Mouse (Mus musculus) left cerebral cortex, adult 8-10 months (tissue): ENCODE data around the gene Hist2h3b. TPM values are rescaled to one million over a fixed set of nuclear protein-coding genes. Genes with fewer than 3 reads are reported as not detected.
"Not testable (repeated sequence)": the region's sequence is repeated elsewhere in the genome, so short reads cannot be mapped to it uniquely, and the experiment has no call there.

Experiments used
- DNase-seq, 2 experiments: peaks; one replicate each; pipeline ENCODE4 v3.0.0; 2022; ENCODE audit warnings: low spot score in 2 of 2
- total RNA-seq, 4 experiments: library from RNA; stranded (reverse); gene quantifications; 2 replicates each; pipeline ENCODE4 v1.2.4; 2022

Gene Hist2h3b
- total RNA-seq, 4 experiments from 2014 or later = 45.5 to 68.8 (median 61.8) TPM

DNA sequence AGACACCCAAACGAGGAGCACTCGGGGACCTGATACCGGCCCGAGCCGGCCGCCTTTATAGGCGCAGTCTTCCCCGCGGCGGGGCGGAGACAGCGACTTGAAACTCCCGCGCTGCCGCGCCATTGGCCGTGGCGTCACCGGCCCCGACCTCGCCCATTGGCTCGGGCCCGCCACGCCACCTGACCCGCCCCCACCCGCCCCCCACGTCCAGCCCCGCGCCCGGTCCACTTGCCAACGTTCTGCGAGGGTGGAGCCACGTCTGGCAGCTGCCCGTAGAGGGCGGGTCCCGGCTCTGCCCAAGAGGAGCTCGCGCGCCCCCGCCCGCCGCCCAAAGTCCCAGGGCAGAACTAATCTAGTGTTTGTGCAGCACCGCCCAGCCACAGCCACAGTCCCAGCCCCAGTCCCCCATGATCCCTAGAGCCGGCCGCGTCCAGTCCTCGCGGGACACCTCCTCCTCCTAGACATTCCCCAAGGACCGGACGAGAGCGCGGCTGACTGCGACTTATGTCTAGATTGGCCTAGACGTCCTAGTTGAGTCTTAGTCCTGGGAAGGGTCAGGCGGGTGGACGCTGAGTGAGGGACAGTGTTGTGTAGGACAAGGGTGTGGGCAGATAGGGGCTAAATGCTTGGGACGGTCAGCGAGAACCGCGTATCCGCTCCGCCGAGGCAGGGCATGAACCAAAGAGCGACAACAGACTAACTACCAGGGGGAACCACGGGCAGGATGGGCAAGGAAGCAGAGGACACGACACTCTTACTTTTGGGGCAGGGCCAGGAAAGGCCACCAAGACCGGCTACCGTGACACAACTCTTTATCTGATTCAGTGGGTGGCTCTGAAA, 29.3 kb upstream of the Hist2h3b start, which contains the start of gene Hist2h3c2:
Hist2h3c2 (minus strand) TSS at position 174 of the 840 bp plus-strand sequence.
- not testable (repeated sequence) for DNase-seq

DNA sequence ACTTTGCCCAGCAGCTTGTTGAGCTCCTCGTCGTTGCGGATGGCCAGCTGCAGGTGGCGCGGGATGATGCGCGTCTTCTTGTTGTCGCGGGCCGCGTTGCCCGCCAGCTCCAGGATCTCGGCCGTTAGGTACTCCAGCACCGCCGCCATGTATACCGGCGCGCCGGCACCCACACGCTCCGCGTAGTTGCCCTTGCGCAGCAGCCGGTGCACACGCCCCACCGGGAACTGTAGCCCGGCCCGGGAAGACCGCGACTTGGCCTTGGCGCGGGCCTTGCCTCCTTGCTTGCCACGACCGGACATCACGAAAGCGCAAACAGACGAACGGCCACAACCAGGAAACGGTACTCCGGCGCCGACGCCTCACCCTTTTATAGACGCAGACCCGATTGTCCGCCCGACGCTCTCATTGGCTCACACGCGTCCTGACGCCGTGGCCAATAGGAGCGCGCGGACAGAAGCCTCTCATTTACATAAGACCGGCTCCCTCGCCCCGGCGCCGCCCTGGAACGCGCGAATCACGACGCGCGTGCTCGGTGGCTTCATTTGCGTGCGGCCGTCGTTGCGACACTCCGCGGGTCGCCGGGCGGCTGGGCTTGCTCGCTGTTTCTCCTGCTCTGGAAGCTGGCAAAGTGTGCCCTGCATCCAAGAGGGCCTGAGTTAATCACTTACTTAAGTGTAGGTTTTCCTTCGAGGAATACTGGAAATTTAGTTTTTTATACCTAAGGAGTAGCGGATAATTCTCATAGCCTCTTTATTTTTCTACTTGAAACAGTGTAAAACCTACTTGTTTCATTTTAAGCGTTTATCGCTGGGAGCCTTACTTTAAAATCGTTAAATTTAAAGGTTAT, 28.3 kb upstream of the Hist2h3b start, which contains the start of gene Hist2h2aa2:
Hist2h2aa2 (minus strand) TSS at position 328 of the 850 bp plus-strand sequence.
- DNase-seq = peak; percentile 92 to 100

DNA sequence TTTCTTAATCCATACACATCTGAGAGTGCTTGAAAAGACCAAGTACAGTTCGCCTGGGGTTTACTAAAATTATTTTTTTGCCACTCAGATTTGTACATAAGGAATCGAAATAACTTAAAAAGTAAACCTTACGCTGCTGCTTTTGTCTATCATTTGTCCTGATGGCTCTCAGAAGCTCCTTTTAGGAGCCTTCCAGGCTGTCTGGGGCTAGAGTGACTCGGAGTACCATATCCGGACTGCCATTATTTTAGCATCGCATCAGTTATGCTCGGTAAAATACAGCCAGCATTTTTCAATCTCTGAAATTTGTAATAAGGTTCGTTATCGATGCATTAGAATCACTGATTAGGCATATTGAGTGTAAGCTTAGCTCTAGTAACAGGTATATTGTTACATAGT, 27.7 kb upstream of the Hist2h3b start:
- DNase-seq = no peak

DNA sequence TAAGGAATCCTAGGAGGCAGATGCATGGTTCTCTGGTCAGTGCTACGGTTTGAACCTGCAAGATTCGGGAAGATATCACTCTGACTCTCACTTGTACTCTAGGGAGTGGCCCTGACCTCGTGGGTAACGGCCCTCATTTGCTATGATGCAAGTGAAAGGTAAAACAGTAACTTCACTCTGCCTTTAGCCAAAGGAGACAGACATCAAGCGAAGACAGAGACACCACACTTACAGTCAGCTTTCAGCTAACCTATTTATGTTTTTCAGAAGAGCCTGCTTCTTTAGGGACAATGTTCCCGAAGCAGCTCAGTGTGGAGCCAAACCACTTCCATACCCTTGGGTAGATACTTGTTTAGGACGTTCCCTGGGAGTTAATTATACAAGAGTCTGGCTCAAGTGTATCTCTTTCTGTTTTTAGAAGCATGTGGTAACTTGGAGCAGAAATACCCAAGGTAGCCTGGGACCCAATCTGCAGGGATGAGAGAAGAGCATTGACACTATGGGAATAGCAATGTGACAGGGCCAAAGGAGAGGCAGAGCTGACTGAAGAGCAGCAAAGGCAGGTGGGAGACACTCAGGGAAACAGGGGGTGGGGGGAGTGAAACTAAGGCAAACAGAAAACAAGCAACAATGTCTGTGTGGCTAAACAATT, 24.4 kb upstream of the Hist2h3b start:
- no peak for DNase-seq

DNA sequence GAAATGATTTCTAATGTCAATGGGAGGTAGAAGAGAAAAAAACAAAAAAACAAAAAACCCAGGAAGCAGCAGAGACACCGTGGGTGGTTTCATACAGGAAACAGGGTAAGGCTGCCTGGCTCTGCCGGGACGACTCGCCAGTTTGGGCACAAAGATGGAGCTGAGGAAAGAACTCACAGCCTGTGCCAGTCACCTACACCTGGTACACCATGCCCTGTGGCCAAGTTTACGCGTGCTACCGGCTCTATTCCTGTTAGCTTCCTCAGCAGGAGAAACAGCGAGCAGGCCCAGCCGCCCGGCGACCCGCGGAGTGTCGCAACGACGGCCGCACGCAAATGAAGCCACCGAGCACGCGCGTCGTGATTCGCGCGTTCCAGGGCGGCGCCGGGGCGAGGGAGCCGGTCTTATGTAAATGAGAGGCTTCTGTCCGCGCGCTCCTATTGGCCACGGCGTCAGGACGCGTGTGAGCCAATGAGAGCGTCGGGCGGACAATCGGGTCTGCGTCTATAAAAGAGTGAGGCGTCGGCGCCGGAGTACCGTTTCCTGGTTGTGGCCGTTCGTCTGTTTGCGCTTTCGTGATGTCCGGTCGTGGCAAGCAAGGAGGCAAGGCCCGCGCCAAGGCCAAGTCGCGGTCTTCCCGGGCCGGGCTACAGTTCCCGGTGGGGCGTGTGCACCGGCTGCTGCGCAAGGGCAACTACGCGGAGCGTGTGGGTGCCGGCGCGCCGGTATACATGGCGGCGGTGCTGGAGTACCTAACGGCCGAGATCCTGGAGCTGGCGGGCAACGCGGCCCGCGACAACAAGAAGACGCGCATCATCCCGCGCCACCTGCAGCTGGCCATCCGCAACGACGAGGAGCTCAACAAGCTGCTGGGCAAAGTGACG, 23.2 kb upstream of the Hist2h3b start, which contains the start of gene Hist2h2aa1:
Hist2h2aa1 (plus strand) TSS at position 495 of the 884 bp plus-strand sequence.
- DNase-seq = peak; percentile 82 to 89

DNA sequence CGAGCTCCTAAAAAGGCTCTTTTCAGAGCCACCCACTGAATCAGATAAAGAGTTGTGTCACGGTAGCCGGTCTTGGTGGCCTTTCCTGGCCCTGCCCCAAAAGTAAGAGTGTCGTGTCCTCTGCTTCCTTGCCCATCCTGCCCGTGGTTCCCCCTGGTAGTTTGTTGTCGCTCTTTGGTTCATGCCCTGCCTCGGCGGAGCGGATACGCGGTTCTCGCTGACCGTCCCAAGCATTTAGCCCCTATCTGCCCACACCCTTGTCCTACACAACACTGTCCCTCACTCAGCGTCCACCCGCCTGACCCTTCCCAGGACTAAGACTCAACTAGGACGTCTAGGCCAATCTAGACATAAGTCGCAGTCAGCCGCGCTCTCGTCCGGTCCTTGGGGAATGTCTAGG, 22.4 kb upstream of the Hist2h3b start:
- DNase-seq = not testable (repeated sequence)

DNA sequence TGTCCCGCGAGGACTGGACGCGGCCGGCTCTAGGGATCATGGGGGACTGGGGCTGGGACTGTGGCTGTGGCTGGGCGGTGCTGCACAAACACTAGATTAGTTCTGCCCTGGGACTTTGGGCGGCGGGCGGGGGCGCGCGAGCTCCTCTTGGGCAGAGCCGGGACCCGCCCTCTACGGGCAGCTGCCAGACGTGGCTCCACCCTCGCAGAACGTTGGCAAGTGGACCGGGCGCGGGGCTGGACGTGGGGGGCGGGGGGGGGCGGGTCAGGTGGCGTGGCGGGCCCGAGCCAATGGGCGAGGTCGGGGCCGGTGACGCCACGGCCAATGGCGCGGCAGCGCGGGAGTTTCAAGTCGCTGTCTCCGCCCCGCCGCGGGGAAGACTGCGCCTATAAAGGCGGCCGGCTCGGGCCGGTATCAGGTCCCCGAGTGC, 22.0 kb upstream of the Hist2h3b start, which contains the start of gene Hist2h3c1:
Hist2h3c1 (plus strand) TSS at position 259 of the 430 bp plus-strand sequence.
- not testable (repeated sequence) for DNase-seq

DNA sequence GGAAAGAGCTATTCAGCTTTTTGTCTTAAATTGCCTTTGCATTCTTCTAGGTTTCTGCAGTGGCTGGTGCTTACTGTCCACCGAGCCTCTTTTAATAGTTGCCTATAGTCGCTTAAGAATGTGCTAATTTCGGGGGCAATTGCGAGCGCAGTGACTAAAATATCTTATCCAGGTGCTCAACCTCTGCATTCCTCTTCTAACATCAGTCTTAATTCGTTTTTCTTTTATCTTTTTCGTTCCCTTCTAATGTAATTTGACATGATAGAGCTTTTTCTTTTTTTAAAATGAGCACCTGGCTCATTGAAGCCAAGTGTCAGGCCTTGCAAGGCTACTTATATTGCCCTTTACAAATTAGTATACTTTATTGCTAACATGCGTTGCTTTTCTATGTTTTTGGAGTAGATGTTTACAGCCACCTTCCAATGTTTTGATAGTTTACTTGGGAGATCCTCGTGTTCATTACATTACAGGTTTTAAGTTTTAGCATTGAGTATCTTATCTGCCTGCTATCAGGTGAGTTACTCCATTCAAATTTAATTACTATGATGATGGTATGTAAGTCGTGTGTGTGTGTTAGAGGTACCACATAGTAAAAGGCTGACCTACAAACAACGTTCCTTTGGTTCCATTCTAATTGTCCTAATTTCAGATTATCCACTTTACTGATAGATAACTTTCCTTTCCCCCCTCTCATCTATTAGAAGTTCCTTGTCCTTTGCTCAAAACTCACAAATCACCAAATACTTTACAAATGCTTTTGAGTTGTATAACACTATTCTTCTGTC, 20.9 kb upstream of the Hist2h3b start:
- no peak for DNase-seq

DNA sequence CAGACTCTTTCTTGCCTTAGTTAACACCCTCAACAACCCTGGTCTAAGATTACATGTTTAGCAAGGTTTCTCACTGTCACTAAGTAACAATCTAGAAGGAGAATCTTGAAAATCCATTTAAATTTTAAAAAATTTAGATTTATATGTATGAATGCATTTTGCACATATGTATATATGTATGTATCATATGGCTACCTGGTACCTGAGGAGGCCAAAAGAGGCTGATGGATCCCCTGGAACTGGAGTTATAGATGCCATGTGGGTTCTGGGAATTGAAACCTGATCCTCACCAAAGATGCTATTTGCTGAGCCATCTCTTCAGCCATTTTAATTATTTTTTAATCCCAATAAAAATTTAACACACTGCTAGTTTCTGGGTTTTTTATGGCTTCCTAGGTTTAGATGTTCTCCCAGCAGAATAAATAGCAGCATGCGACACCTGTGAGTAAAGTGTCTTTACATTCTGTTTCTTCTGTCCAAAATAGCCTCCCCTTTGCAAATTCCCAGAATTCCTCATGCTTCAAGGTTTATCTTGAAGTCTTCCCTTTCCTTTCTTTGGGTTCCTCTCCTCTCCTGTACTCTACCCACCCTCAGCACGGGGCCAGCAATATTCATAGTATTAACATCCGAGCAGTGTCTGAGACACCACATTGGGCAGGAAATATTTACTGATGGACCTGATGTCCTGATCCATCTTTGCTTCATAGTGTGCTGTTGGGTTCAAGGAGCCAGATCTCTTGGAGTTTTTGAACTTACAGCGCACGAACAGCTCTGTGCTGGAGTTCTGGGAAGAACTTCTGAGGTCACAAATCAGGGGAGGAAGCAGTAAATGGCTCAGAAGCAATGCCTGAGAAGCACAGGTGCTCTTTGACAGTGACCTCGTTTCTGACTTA, 20.1 kb upstream of the Hist2h3b start:
- DNase-seq = no peak

DNA sequence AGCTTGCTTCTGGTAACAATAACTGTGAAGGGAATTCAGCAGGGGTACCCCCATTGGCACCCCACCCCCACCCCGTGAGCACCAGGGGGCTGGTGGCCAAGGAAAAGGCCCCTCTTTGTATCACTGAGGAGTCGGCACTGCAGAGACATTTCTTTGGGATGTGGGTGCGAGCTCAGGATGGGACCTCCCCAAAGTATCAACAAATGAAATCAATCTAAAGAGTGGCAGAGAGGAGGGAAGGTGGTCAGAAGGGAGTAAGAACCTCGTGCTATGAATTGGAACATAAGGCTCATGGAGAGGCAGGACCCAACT, 19.5 kb upstream of the Hist2h3b start:
- no peak for DNase-seq

DNA sequence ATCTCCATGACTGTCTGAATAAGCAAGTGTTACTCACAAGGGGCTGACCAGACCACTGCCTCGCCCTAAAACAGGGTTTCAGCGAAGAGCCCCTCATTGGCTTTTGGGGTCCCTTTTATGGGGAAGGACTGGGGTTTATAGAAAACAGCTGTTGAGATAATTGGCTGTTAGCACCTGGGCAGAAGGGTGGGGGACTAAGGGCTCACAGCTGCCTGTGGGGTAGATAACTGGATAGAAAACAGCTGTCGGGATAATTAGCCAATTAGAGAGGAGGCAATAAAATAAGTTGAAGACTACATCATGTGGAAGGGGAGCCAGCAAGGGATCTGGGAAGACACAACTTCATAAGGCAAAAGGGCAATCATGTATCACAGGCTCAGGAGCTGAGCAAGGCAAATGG, 17.6 kb upstream of the Hist2h3b start:
- no peak for DNase-seq

DNA sequence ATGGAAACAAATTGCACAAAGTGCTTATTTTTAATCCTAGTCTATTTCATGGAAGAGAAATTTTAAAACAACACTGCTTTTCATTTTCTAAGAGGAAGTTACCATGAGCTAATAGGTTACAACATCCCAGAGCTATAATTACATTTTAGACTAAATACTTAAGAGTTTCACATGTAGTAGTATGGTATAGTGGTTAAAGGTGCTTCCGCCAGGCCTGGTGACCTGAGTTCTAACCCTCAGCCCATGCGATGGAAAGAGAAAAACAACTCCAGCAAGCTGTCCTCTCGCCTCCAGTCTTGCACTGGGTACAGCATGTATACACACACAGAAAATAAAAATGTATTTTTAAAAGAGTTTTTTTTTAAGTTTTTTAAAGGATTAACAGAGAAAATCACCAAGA, 16.7 kb upstream of the Hist2h3b start:
- no peak for DNase-seq

DNA sequence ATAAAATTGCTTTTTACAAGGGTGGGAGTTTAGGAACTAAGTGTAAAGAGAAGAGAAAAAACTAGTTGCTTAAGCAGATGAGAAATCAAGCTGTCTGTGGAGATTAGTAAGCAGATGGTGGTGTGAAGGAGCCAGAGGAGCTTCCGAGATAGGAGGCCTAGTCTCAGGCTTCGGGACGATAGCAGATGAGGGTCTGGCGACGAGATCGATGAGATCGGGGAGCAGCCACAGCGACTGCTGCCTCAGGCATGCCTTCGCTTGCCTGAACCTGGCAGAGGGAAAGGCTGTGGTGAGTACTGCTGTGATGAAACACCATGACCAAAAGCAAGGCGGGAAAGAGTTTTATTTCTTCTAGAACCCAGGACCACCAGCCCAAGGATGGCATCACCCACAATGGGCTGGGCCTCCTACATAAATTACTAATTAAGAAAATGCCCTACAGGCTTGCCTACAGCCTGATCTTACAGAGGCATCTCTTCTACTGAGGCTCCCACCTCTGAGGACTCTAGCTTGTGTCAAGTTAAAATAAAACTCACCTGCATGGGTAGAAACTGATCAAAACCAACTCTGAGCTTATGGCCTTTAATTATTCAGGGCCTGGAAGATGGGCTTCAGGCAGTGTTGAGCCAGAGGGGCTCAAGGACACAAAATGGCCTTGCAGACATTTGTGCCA, 13.6 kb upstream of the Hist2h3b start:
- DNase-seq = no peak

DNA sequence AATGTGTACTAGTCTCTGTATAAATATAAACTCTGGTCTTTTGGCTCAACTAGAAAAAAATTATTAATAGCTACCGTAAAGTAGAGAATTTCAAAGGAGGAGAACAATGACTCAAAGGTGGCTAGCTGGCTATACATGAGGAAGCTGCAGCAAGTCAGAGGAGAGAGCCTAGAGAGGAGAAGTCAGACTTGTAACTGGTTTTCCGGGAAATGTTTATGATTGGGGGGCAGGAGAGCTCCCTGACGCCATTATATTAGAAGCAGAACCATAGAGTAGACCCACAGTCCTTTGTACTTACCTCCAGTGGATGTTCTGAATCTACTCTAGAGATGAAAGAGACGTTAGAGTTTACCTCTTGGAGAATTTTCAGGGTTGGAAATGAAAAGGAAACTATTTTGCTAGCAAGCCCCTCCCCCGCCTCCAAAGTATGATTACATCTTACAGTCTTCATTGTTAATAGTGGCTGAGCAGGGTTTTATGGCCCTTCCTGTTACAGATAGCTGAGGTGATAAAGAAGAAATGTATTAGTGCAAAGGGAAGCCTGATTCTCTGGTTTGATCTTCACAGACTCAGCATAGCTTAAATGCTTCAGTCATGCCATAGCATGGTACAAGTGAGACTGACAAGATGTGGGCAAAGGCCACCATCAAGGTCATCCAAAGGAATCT, 12.4 kb upstream of the Hist2h3b start:
- no peak for DNase-seq

DNA sequence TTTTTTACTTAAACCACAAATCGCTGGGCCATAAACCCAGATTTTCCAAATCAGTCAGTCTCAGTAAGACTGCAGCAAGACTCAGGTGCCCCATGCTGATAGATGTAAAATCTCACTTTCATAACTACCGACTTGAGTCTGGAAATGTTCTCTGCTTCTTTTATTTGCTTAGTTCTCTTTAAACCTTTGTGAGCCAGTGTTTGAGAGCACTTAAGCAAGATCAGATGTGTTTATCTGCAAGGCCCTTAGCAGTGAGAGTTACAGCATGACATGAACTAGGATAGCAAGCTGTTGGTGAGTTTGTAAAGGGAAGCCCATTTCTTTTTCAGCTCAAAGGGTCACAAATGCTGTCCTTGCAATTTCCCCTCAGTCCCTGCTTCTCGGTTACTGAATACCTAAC, 11.3 kb upstream of the Hist2h3b start:
- DNase-seq = no peak

DNA sequence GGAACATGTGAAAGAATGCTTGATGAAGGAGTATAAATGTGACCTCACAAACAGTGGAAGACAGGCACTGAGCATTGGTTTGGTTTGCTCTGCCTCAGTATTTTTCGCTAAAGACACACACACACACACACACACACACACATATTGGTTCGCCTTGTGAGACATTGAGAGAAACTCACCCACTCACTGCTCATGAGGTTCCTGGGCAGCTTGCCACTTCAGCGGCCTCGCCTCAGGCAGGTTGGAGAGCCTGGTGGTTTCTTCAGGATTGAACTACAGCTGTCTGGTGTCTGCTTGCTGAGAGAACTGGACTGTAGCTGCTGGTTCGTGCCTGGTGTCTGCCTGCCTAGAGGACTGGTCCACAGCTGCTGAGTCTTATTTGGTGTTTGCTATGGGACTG, 8.2 kb upstream of the Hist2h3b start:
- DNase-seq = no peak

DNA sequence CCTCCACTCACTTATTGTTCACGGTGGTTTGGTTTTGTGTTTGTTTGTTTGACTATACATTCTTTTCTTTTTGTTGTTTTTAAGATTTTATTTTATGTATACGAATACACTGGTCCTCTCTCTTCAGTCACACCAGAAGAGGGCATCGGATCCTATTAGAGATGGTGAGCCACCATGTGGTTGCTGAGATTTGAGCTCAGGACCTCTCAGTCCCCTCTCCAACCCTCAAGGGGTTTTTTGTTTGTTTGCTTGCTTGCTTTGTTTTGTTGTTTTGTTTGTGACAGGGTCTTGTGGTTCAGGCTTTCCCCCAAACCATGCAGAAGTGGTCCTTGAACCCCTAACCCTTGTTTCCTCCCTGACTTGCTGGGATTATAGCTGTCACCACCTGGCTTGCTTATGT, 6.8 kb upstream of the Hist2h3b start:
- DNase-seq = no peak
